Mouse (Mus musculus): Measurements from ENCODE around the gene Pald1. TPM values are rescaled to one million over a fixed set of nuclear protein-coding genes. Genes with fewer than 3 reads are reported as not detected.
A peak's percentile ranks its signal among the peaks of the same experiment; 100 is the strongest.

Gene Pald1
- polyA plus RNA-seq, 1 experiment from 2014 or later, result 28.1 TPM

- H3K27ac ChIP-seq, result 0 out of 2 replicates have a peak overlapping the region, but pooled peaks have one; percentile 26
- peaks cover 27% of the 10 kb centered on the region for H3K4me1 ChIP-seq
- H3K4me3 ChIP-seq, result no peak overlapping the region
- peaks cover 26% of the 10 kb centered on the region for H3K36me3 ChIP-seq
- WGBS, result 86% methylated on average over 8 of the region's 8 CpGs
- peaks cover 3% of the 10 kb centered on the region; the same call in 1 of the 2 replicates for H3K9me3 ChIP-seq (replicated peaks)
- H3K27me3 ChIP-seq (ENCODE audit: low read depth, poor library complexity, severe bottlenecking), result no peaks in the 10 kb centered on the region
- no peak for DNase-seq (ENCODE audit: low spot score)
These were observed 23.9 kb downstream of the Pald1 start for GRCm38 (mm10) chr10:61359411-61359810.

- 73% methylated on average over 8 of the region's 8 CpGs for WGBS
- peaks cover 3% of the 10 kb centered on the region; the same call in 1 of the 2 replicates for H3K9me3 ChIP-seq (replicated peaks)
- peaks cover 35% of the 10 kb centered on the region for H3K36me3 ChIP-seq
- peaks cover 21% of the 10 kb centered on the region for H3K4me1 ChIP-seq
- H3K27me3 ChIP-seq (ENCODE audit: low read depth, poor library complexity, severe bottlenecking), result no peaks in the 10 kb centered on the region
- peak overlapping the region; percentile 2 for H3K27ac ChIP-seq
- no peak for DNase-seq (ENCODE audit: low spot score)
- no peak overlapping the region for H3K4me3 ChIP-seq
These were observed 25.7 kb downstream of the Pald1 start for GRCm38 (mm10) chr10:61357658-61358057.

GRCm38 (mm10) chr10:61356568-61356967 lies 26.8 kb downstream of the Pald1 start:
- H3K9me3 ChIP-seq (replicated peaks), result peaks cover 3% of the 10 kb centered on the region; the same call in 1 of the 2 replicates
- WGBS, result 93% methylated on average over 8 of the region's 8 CpGs
- H3K4me3 ChIP-seq, result no peak overlapping the region
- peaks cover 44% of the 10 kb centered on the region for H3K36me3 ChIP-seq
- no peaks in the 10 kb centered on the region for H3K27me3 ChIP-seq (ENCODE audit: low read depth, poor library complexity, severe bottlenecking)
- H3K27ac ChIP-seq, result no peak overlapping the region
- no peak for DNase-seq (ENCODE audit: low spot score)
- H3K4me1 ChIP-seq, result peaks cover 19% of the 10 kb centered on the region

GRCm38 (mm10) chr10:61356095-61356494 lies 27.2 kb downstream of the Pald1 start:
- Histone ChIP-seq H3K27me3 (ENCODE audit: low read depth, poor library complexity, severe bottlenecking) (no peaks in the 10 kb centered on the region), H3K9me3 (replicated peaks) (peaks cover 3% of the 10 kb centered on the region; the same call in 1 of the 2 replicates), H3K4me1 (peaks cover 19% of the 10 kb centered on the region), H3K4me3 (no peak overlapping the region), H3K27ac (no peak overlapping the region), H3K36me3 (peaks cover 46% of the 10 kb centered on the region)
- 95% methylated on average over 5 of the region's 5 CpGs for WGBS
- no peak for DNase-seq (ENCODE audit: low spot score)

- H3K4me1 ChIP-seq, result peaks cover 19% of the 10 kb centered on the region
- peaks cover 46% of the 10 kb centered on the region for H3K36me3 ChIP-seq
- DNase-seq (ENCODE audit: low spot score), result no peak
- H3K9me3 ChIP-seq (replicated peaks), result peaks cover under 1% of the 10 kb centered on the region; the same call in 1 of the 2 replicates
- H3K4me3 ChIP-seq, result no peak overlapping the region
- 97% methylated on average over 13 of the region's 13 CpGs for WGBS
- H3K27me3 ChIP-seq (ENCODE audit: low read depth, poor library complexity, severe bottlenecking), result no peaks in the 10 kb centered on the region
- no peak overlapping the region for H3K27ac ChIP-seq
These were observed 27.7 kb downstream of the Pald1 start for GRCm38 (mm10) chr10:61355611-61356010.

- no peak overlapping the region for H3K27ac ChIP-seq
- peaks cover 15% of the 10 kb centered on the region for H3K4me1 ChIP-seq
- WGBS, result 71% methylated on average over 4 of the region's 4 CpGs
- no peaks in the 10 kb centered on the region for H3K27me3 ChIP-seq (ENCODE audit: low read depth, poor library complexity, severe bottlenecking)
- no peak overlapping the region for H3K4me3 ChIP-seq
- DNase-seq (ENCODE audit: low spot score), result no peak
- H3K9me3 ChIP-seq (replicated peaks), result no peaks in the 10 kb centered on the region
- peaks cover 84% of the 10 kb centered on the region for H3K36me3 ChIP-seq
These were observed 32.1 kb downstream of the Pald1 start for GRCm38 (mm10) chr10:61351216-61351615.

GRCm38 (mm10) chr10:61346374-61346773 lies 37.0 kb downstream of the Pald1 start:
- no peaks in the 10 kb centered on the region for H3K27me3 ChIP-seq (ENCODE audit: low read depth, poor library complexity, severe bottlenecking)
- H3K4me3 ChIP-seq, result no peak overlapping the region
- H3K9me3 ChIP-seq (replicated peaks), result no peaks in the 10 kb centered on the region
- 0 out of 2 replicates have a peak overlapping the region, but pooled peaks have one; percentile 38 for H3K27ac ChIP-seq
- DNase-seq (ENCODE audit: low spot score), result no peak
- H3K36me3 ChIP-seq, result peaks cover 54% of the 10 kb centered on the region
- H3K4me1 ChIP-seq, result peaks cover 23% of the 10 kb centered on the region
- WGBS, result 14% methylated on average over 10 of the region's 10 CpGs

GRCm38 (mm10) chr10:61345179-61345578 lies 38.2 kb downstream of the Pald1 start:
- no peak overlapping the region for H3K27ac ChIP-seq
- peaks cover 23% of the 10 kb centered on the region for H3K4me1 ChIP-seq
- no peaks in the 10 kb centered on the region for H3K27me3 ChIP-seq (ENCODE audit: low read depth, poor library complexity, severe bottlenecking)
- DNase-seq (ENCODE audit: low spot score), result no peak
- no peaks in the 10 kb centered on the region for H3K9me3 ChIP-seq (replicated peaks)
- H3K36me3 ChIP-seq, result peaks cover 51% of the 10 kb centered on the region
- H3K4me3 ChIP-seq, result no peak overlapping the region
- 76% methylated on average over 8 of the region's 8 CpGs for WGBS

GRCm38 (mm10) chr10:61343950-61344349 lies 39.4 kb downstream of the Pald1 start:
- H3K27me3 ChIP-seq (ENCODE audit: low read depth, poor library complexity, severe bottlenecking), result no peaks in the 10 kb centered on the region
- WGBS, result 66% methylated on average over 8 of the region's 8 CpGs
- H3K9me3 ChIP-seq (replicated peaks), result no peaks in the 10 kb centered on the region
- peaks cover 23% of the 10 kb centered on the region for H3K4me1 ChIP-seq
- peak; percentile 72 for DNase-seq (ENCODE audit: low spot score)
- H3K27ac ChIP-seq, result no peak overlapping the region
- H3K36me3 ChIP-seq, result peaks cover 43% of the 10 kb centered on the region
- no peak overlapping the region for H3K4me3 ChIP-seq

GRCm38 (mm10) chr10:61342750-61343149 lies 40.6 kb downstream of the Pald1 start:
- no peaks in the 10 kb centered on the region for H3K9me3 ChIP-seq (replicated peaks)
- H3K27me3 ChIP-seq (ENCODE audit: low read depth, poor library complexity, severe bottlenecking), result no peaks in the 10 kb centered on the region
- 89% methylated on average over 13 of the region's 13 CpGs for WGBS
- no peak overlapping the region for H3K27ac ChIP-seq
- peaks cover 23% of the 10 kb centered on the region for H3K4me1 ChIP-seq
- DNase-seq (ENCODE audit: low spot score), result no peak
- peaks cover 37% of the 10 kb centered on the region for H3K36me3 ChIP-seq
- no peak overlapping the region for H3K4me3 ChIP-seq

- Histone ChIP-seq H3K36me3 (peaks cover 27% of the 10 kb centered on the region), H3K27ac (no peak overlapping the region), H3K27me3 (ENCODE audit: low read depth, poor library complexity, severe bottlenecking) (no peaks in the 10 kb centered on the region), H3K9me3 (replicated peaks) (no peaks in the 10 kb centered on the region), H3K4me1 (peaks cover 11% of the 10 kb centered on the region), H3K4me3 (no peak overlapping the region)
- WGBS, result 78% methylated on average over 6 of the region's 6 CpGs
- peak; percentile 78 for DNase-seq (ENCODE audit: low spot score)
These were observed 41.8 kb downstream of the Pald1 start for GRCm38 (mm10) chr10:61341557-61341956.

- Histone ChIP-seq H3K4me1 (peaks cover 6% of the 10 kb centered on the region), H3K27ac (no peak overlapping the region), H3K9me3 (replicated peaks) (no peaks in the 10 kb centered on the region), H3K4me3 (no peak overlapping the region), H3K36me3 (peaks cover 27% of the 10 kb centered on the region), H3K27me3 (ENCODE audit: low read depth, poor library complexity, severe bottlenecking) (no peaks in the 10 kb centered on the region)
- WGBS, result 93% methylated on average over 5 of the region's 5 CpGs
- DNase-seq (ENCODE audit: low spot score), result no peak
These were observed 42.3 kb downstream of the Pald1 start for GRCm38 (mm10) chr10:61341045-61341444.

- no peak overlapping the region for H3K27ac ChIP-seq
- H3K9me3 ChIP-seq (replicated peaks), result no peaks in the 10 kb centered on the region
- H3K27me3 ChIP-seq (ENCODE audit: low read depth, poor library complexity, severe bottlenecking), result no peaks in the 10 kb centered on the region
- WGBS, result 71% methylated on average over 9 of the region's 9 CpGs
- no peak overlapping the region for H3K4me3 ChIP-seq
- H3K36me3 ChIP-seq, result peaks cover 26% of the 10 kb centered on the region
- DNase-seq (ENCODE audit: low spot score), result no peak
- H3K4me1 ChIP-seq, result 0 out of 2 replicates have a peak, but pooled peaks cover 2% of the 10 kb centered on the region
These were observed 43.1 kb downstream of the Pald1 start for GRCm38 (mm10) chr10:61340247-61340646.

- H3K9me3 ChIP-seq (replicated peaks), result no peaks in the 10 kb centered on the region
- WGBS, result 93% methylated on average over 9 of the region's 9 CpGs
- peaks cover 24% of the 10 kb centered on the region for H3K36me3 ChIP-seq
- no peak overlapping the region for H3K4me3 ChIP-seq
- 0 out of 2 replicates have a peak, but pooled peaks cover 2% of the 10 kb centered on the region for H3K4me1 ChIP-seq
- no peak overlapping the region for H3K27ac ChIP-seq
- H3K27me3 ChIP-seq (ENCODE audit: low read depth, poor library complexity, severe bottlenecking), result no peaks in the 10 kb centered on the region
- DNase-seq (ENCODE audit: low spot score), result no peak
These were observed 44.1 kb downstream of the Pald1 start for GRCm38 (mm10) chr10:61339216-61339615.
